Mouse (Mus musculus) bone marrow, adult 2 months (tissue): ENCODE data around the gene Birc7. TPM values are rescaled to one million over a fixed set of nuclear protein-coding genes. Genes with fewer than 3 reads are reported as not detected.

Experiments
- H3K27ac ChIP-seq: fragments of 200-500 bp; 2 replicates; pipeline ENCODE4 v1.5.1; 2012; ENCODE audit warnings: low read depth, mild to moderate bottlenecking, control low read depth, inconsistent platforms, low read length; ENCODE audit not compliant: control insufficient read depth, poor library complexity, insufficient read depth
- H3K4me1 ChIP-seq: fragments of 200-500 bp; 2 replicates; pipeline ENCODE4 v1.6.1; 2011; ENCODE audit warnings: low read length; ENCODE audit not compliant: control insufficient read depth, insufficient read depth
- H3K4me3 ChIP-seq: fragments of 200-500 bp; replicated peaks from 2 replicates; pipeline ENCODE3; 2011; ENCODE audit warnings: mild to moderate bottlenecking, low read depth, low read length, control low read depth; ENCODE audit not compliant: control insufficient read depth
- CTCF ChIP-seq: fragments of 200-500 bp; IDR thresholded peaks from 2 replicates; pipeline ENCODE4 v1.5.1; 2011; ENCODE audit warnings: low read length, control low read depth; ENCODE audit not compliant: control insufficient read depth, insufficient read depth
- POLR2A ChIP-seq: fragments of 200-500 bp; IDR thresholded peaks from 2 replicates; pipeline ENCODE4 v1.6.1; 2011; ENCODE audit warnings: low read depth, mild to moderate bottlenecking, control low read depth, low read length, borderline replicate concordance; ENCODE audit not compliant: control insufficient read depth
- WGBS: fragments of 180-500 bp; shearing (Covaris S2); methylation state at CpG from one replicate; pipeline ENCODE4 v1.1.7; 2018; 5-methylcytosine and 5-hydroxymethylcytosine counted together
- polyA plus RNA-seq: library from polyadenylated mRNA; stranded (reverse); fragments of >200 nt; gene quantifications from 2 replicates; pipeline ENCODE4 v1.2.4, GENCODE M21; 2011; ENCODE audit warnings: low replicate concordance; ENCODE audit not compliant: missing spikeins, insufficient read depth, insufficient read length

Gene Birc7
- polyA plus RNA-seq, 1 experiment, result not detected

DNA sequence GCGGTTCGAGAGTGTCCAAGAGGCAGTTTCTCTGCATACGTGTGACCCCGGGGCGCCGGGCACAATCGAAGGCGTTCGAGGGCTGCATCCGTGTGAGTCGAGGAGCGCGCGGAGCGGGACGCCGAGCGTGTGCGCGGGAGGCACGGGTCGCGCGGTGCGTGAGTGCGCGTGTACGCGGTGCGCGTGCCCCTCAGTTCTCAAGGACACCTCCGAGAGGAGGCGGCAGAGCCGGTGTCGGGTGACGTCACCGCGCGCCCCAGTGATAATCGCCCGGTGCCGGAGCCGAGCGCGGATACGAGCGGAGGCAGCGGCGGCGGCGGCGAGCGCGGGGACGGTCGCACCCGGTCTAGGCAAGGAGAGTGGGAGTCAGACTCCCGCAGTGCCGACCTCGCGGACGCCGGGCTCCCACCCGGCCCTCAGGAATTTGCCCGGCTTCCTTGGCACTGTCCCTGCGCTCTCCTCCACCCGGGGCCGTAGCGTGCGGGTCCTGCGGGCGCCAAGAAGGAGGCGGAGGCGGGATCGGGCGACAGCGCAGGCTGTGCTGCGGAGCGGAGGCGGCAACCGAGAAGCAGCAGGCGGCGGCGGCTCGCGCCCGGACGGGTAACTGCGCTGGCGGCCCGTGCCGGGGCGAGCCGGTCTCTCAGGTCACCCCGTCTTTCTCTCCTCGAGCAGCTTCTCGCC lies 35.8 kb upstream of the Birc7 start:
- no peaks in the 10 kb centered on the region for H3K4me1 ChIP-seq
- TF ChIP-seq CTCF, result no peak
- TF ChIP-seq POLR2A, result no peak
- no peak overlapping the region for H3K4me3 ChIP-seq
- whole genome bisulfite sequencing, result 2% methylated on average over 97 of the region's 97 CpGs
- no peak overlapping the region for H3K27ac ChIP-seq

DNA sequence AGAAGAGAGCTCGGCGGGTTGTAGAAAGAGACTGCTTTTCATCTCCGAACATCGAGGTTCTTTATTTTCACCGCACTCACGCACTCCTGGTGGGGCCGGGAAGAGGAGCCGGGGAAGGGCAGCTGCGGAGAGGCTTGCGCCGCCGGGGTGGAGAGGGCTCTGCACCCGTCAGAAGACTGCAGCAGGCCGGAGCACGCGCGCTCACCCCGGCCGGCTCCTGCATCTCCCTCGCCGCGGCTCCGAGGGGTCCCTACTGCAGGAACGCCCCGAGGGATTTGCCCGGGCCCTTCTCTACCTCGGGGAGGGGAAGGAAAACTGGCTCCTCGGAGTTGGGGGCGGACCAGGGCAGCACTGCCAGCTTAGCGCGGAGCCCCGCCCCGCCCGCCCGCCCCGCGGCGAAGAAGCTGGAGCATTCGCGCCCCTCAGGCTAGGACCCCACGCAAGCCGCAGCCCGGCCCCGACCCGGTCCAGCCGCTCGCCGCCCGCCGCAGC lies 35.2 kb upstream of the Birc7 start:
- no peak overlapping the region for H3K4me3 ChIP-seq
- TF ChIP-seq CTCF (no peak), POLR2A (no peak)
- WGBS, result 3% methylated on average over 47 of the region's 50 CpGs

DNA sequence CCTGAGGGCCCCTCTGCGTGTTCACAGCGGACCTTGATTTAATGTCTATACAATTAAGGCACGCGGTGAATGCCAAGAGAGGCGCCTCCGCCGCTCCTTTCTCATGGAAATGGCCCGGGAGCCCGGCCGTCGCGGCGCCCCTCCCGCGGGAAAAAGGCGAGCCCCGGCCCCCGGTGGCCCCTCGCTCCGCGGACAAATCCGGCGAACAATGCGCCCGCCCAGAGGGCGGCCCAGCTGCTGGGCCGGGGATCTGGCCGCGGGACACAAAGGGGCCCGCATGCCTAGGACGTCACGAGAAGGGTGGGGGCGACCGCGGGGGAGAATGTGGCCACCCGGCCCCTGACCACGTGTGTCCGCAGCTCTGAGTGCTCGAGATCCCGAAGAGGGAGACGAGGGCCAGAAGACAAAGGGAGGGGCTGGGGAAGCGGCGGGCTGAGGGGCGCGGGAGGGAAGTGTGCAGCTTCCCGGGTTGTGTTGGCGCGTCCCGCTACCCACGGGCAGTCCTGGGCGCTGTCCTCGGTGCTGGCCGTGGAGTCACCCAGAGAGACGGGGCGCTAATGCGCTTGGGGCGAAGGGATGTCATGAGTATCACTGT lies 34.7 kb upstream of the Birc7 start:
- Histone ChIP-seq H3K4me3 (no peak overlapping the region), H3K27ac (no peak overlapping the region), H3K4me1 (no peaks in the 10 kb centered on the region)
- WGBS, result 3% methylated on average over 57 of the region's 57 CpGs
- no peak for TF ChIP-seq POLR2A
- TF ChIP-seq CTCF, result no peak

More for the DNA sequence above, 35.2 kb upstream of the Birc7 start:
- no peaks in the 10 kb centered on the region for H3K4me1 ChIP-seq
- H3K27ac ChIP-seq, result no peak overlapping the region

DNA sequence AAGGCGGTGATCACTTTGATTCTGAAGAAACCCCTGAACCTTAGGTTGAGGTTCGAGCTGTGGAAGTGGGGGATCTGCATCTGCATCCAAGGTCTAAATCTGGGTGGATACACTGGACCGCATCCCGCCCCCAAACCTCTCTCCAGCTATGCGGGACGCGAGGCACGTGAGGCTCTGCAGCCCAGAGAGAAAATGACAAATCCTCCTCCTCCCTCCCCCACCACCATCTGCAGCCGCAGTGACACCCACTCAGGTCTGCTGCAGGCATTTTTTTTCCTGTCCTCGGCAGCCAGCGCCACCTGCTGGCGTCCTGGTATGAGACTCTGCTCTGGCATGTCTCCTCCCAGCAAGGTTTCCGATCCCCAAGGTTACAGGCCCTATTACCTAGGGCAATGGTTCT lies 34.1 kb upstream of the Birc7 start:
- Histone ChIP-seq H3K27ac (no peak overlapping the region), H3K4me3 (no peak overlapping the region), H3K4me1 (no peaks in the 10 kb centered on the region)
- no peak for TF ChIP-seq POLR2A
- peak; percentile 80 for TF ChIP-seq CTCF
- 3% methylated on average over 13 of the region's 13 CpGs for WGBS

DNA sequence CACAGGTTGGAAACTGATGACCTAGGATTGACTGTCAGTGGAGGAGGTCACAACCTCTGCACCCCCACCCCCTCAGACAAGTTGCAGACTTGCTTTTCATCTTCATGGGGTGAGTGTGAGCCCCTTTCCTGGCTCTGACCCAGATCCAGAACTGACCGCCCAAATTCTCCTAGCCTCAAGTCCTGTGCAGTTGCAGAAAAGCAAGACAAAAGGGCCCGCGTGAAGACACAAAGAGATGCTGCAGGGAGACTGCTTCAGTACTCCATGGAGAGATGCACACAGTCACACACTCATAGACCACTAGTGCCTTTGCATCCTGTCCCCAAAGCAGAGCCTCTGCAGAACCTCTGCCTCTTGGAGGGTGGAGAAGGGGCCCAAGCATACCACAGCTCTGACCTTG lies 33.5 kb upstream of the Birc7 start:
- no peaks in the 10 kb centered on the region for H3K4me1 ChIP-seq
- no peak for TF ChIP-seq POLR2A
- H3K4me3 ChIP-seq, result no peak overlapping the region
- 74% methylated on average over 3 of the region's 3 CpGs for WGBS
- H3K27ac ChIP-seq, result no peak overlapping the region

DNA sequence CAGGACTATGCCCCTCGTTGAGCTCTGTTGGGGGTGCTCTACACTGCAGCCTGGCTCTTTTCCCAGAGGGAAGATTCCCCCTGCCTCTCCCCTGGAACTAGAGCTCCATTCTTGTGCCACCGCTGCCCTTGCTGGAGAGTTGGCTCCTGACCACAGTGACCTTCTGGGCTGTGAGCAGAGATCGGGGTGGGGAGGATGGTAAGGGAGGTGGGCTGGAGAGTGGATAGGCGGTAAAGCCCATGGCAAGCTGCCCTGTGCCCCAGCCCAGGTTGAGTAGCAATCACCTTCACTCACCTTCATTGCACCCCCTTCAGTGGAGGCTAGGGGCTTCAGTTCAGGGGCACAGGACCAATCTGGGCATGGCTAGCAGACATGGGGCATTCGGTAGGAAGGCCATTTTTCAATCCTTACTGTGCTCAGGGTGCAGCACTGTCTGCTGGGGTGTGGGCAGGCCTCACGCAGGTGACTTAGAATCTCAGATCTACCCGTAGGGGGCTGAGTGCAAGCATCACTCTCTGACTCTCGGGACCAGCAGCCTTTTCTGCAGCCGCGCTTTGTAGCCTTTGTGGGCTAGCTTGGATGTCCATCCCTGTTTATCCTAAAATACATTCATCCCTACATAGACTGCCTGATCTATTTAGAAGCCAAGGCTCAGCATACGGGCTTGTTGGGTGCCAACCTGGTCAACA lies 32.8 kb upstream of the Birc7 start:
- Histone ChIP-seq H3K4me1 (no peaks in the 10 kb centered on the region), H3K4me3 (no peak overlapping the region), H3K27ac (no peak overlapping the region)
- 70% methylated on average over 11 of the region's 11 CpGs for WGBS
- TF ChIP-seq CTCF (no peak), POLR2A (no peak)

DNA sequence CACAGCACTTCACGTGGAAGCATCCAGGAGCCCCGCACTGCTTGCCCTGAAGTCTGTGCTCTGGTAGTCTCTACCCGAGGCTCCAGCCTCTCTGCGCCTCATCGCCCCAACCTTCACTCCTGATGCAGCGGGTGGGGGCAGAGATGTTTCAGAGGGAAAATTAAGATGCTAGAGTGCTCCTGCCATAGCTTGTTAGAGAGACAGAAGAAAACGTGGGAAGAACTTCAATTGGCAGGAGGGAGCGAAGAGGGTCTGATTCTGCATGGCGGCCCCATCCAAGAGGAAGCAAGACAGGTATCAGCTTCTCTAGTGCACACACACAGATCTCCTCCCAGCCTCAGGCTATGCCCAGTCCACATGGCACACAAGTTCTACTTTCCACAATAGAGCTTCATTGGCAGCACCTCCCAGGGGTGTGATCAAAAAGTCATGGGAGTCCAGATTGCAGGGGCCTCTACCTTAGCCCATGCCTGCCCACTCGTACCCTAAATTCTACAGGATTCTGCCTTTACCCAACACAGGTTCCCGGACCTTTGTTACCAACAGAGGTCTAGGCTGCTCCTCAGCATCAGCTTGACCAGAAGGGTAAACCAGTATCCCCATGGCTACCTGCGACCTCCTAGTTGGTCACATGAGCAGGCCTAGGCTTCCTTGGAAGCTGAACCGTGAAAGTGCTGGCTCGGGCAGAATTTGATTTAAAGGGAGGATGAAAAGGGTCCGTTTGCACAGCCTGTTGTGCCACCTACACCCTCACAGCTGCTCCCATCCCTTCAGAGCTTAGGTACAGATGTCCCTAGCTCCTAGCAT lies 31.8 kb upstream of the Birc7 start:
- TF ChIP-seq POLR2A, result no peak
- TF ChIP-seq CTCF, result no peak
- Histone ChIP-seq H3K27ac (no peak overlapping the region), H3K4me3 (no peak overlapping the region), H3K4me1 (no peaks in the 10 kb centered on the region)
- 68% methylated on average over 15 of the region's 15 CpGs for WGBS

DNA sequence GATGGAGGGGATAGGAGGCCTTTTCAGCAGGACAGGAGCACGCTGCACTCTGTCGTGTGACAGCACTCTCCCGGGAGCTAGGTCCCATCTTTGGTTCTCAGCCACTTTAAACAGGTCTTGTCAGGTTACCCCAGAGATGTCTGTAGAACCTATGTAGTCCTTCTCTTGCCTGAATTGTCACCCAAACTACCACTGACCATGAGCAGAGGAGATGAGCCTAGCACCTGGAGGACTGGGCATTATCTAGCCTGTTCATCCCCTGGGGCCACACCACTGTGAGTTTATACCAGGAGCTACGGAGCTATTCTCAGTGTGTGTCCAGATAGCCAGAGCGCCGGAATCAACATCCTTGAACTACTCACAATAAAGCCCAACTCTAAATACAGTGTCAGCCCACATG lies 31.0 kb upstream of the Birc7 start:
- Histone ChIP-seq H3K4me3 (no peak overlapping the region), H3K27ac (no peak overlapping the region), H3K4me1 (no peaks in the 10 kb centered on the region)
- TF ChIP-seq CTCF (no peak), POLR2A (no peak)
- 75% methylated on average over 6 of the region's 6 CpGs for WGBS
